16 mouse cellular contexts compared by ENCODE assay signal in genomic region chr16:90241875-90242274, GRCm38 (mm10).
"Had no signal": no experiment of that assay in that cellular context is flagged by ENCODE, and none has a peak within 500 bp of the region (broad histone marks: within the 10 kb centered on the region; RNA-seq: fewer than 3 reads in every experiment).

No protein-coding gene starts in this region.

- H3K4me2 ChIP-seq: neural tube, embryonic 13.5 days; neural tube, embryonic 15.5 days; stomach, embryonic 15.5 days had no signal

- H3K27me3 ChIP-seq: neural tube, embryonic 13.5 days; neural tube, embryonic 15.5 days; stomach, embryonic 15.5 days had no signal

- H3K4me1 ChIP-seq: neural tube, embryonic 13.5 days; neural tube, embryonic 15.5 days; stomach, embryonic 15.5 days had no signal

- H3K4me3 ChIP-seq: neural tube, embryonic 13.5 days; neural tube, embryonic 15.5 days; stomach, embryonic 15.5 days had no signal

- H3K9ac ChIP-seq: neural tube, embryonic 13.5 days; neural tube, embryonic 15.5 days; stomach, embryonic 15.5 days had no signal

- DNase-seq: retina, postnatal 1 day; right cerebral cortex, adult 18-20 months; right cerebral cortex, postnatal 14 days; right cerebral cortex, postnatal 25 days; right cerebral cortex, postnatal 4 days; spleen, adult 18-20 months; thymus, adult 18-20 months; thymus, adult 2 months; thymus, postnatal 14 days; thymus, postnatal 25 days; thymus, postnatal 36 days; thymus, postnatal 4 days had no signal

- H3K27ac ChIP-seq: neural tube, embryonic 13.5 days; neural tube, embryonic 15.5 days; stomach, embryonic 15.5 days; stomach, postnatal 0 days had no signal

- H3K9me3 ChIP-seq: neural tube, embryonic 13.5 days; neural tube, embryonic 15.5 days; stomach, embryonic 15.5 days had no signal
